Mouse (Mus musculus): ENCODE results near the gene Usp7. TPM values are rescaled to one million over a fixed set of nuclear protein-coding genes. Genes with fewer than 3 reads are reported as not detected.
"Not testable (repeated sequence)": the region's sequence is repeated elsewhere in the genome, so short reads cannot be mapped to it uniquely, and the experiment has no call there.

Gene Usp7
- polyA plus RNA-seq, 1 experiment from 2014 or later = 31.6 TPM

GRCm38 (mm10) chr16:8763028-8763427, 29.1 kb downstream of the Usp7 start:
- Histone ChIP-seq H3K4me1 (no peaks in the 10 kb centered on the region), H3K4me3 (no peak overlapping the region), H3K36me3 (replicated peaks) (no peaks in the 10 kb centered on the region), H3K9me3 (no peaks in the 10 kb centered on the region), H3K27me3 (replicated peaks; ENCODE audit: low read depth, poor library complexity, severe bottlenecking) (no peaks in the 10 kb centered on the region), H3K27ac (replicated peaks) (no peak overlapping the region)
- 63% methylated on average over 6 of the region's 6 CpGs for WGBS
- no peak for DNase-seq (ENCODE audit: low spot score)

GRCm38 (mm10) chr16:8761894-8762293, 30.2 kb downstream of the Usp7 start:
- H3K36me3 ChIP-seq (replicated peaks) = no peaks in the 10 kb centered on the region
- WGBS = 91% methylated on average over 2 of the region's 2 CpGs
- no peak overlapping the region for H3K27ac ChIP-seq (replicated peaks)

DNA sequence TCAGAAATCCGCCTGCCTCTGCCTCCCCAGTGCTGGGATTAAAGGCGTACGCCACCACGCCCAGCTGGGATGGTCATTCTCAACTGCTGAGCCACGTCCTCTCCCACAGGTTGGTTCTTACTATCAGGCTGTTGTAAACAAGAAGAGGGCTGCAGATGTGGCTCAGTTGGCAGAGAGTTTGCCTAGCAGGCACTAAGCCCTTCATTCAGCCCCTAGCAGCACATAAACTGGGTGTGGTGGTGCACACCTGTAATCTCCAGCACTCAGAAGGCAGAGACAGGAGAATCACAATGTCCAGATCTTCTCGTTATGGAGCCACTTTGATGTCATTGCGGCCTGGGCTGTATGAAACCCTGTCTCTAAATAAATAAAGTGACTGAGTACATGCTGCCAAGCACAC, 31.1 kb downstream of the Usp7 start:
- Histone ChIP-seq H3K27ac (replicated peaks) (no peak overlapping the region), H3K9me3 (no peaks in the 10 kb centered on the region), H3K4me1 (no peaks in the 10 kb centered on the region), H3K4me3 (no peak overlapping the region), H3K36me3 (replicated peaks) (no peaks in the 10 kb centered on the region), H3K27me3 (replicated peaks; ENCODE audit: low read depth, poor library complexity, severe bottlenecking) (no peaks in the 10 kb centered on the region)
- 89% methylated on average over 7 of the region's 7 CpGs for WGBS
- DNase-seq (ENCODE audit: low spot score) = no peak

More at GRCm38 (mm10) chr16:8761894-8762293, 30.2 kb downstream of the Usp7 start:
- H3K4me1 ChIP-seq = no peaks in the 10 kb centered on the region
- H3K4me3 ChIP-seq = no peak overlapping the region
- no peaks in the 10 kb centered on the region for H3K27me3 ChIP-seq (replicated peaks; ENCODE audit: low read depth, poor library complexity, severe bottlenecking)
- no peak for DNase-seq (ENCODE audit: low spot score)
- no peaks in the 10 kb centered on the region for H3K9me3 ChIP-seq

- Histone ChIP-seq H3K27me3 (replicated peaks; ENCODE audit: low read depth, poor library complexity, severe bottlenecking) (no peaks in the 10 kb centered on the region), H3K4me1 (no peaks in the 10 kb centered on the region), H3K4me3 (no peak overlapping the region), H3K9me3 (no peaks in the 10 kb centered on the region), H3K36me3 (replicated peaks) (no peaks in the 10 kb centered on the region), H3K27ac (replicated peaks) (no peak overlapping the region)
- DNase-seq (ENCODE audit: low spot score) = no peak
- WGBS = 84% methylated on average over 3 of the region's 3 CpGs
Observed at GRCm38 (mm10) chr16:8758979-8759378, 33.1 kb downstream of the Usp7 start.

GRCm38 (mm10) chr16:8758193-8758592, 33.9 kb downstream of the Usp7 start:
- no peaks in the 10 kb centered on the region for H3K4me1 ChIP-seq
- no peaks in the 10 kb centered on the region for H3K27me3 ChIP-seq (replicated peaks; ENCODE audit: low read depth, poor library complexity, severe bottlenecking)
- H3K36me3 ChIP-seq (replicated peaks) = no peaks in the 10 kb centered on the region
- DNase-seq (ENCODE audit: low spot score) = no peak
- no peak overlapping the region for H3K4me3 ChIP-seq
- no peaks in the 10 kb centered on the region for H3K9me3 ChIP-seq
- WGBS = 81% methylated on average over 2 of the region's 2 CpGs
- no peak overlapping the region for H3K27ac ChIP-seq (replicated peaks)

- DNase-seq (ENCODE audit: low spot score); H3K36me3 ChIP-seq (replicated peaks); H3K4me1 ChIP-seq; H3K4me3 ChIP-seq; H3K9me3 ChIP-seq; H3K27ac ChIP-seq (replicated peaks); H3K27me3 ChIP-seq (replicated peaks; ENCODE audit: low read depth, poor library complexity, severe bottlenecking): not testable (repeated sequence)
- WGBS = 88% methylated on average over 6 of the region's 6 CpGs
Observed at GRCm38 (mm10) chr16:8757586-8757985, 34.5 kb downstream of the Usp7 start.

- Histone ChIP-seq H3K36me3 (replicated peaks) (no peaks in the 10 kb centered on the region), H3K27me3 (replicated peaks; ENCODE audit: low read depth, poor library complexity, severe bottlenecking) (no peaks in the 10 kb centered on the region), H3K27ac (replicated peaks) (no peak overlapping the region), H3K9me3 (no peaks in the 10 kb centered on the region), H3K4me1 (no peaks in the 10 kb centered on the region), H3K4me3 (no peak overlapping the region)
- WGBS = 89% methylated on average over 2 of the region's 2 CpGs
- no peak for DNase-seq (ENCODE audit: low spot score)
Observed at GRCm38 (mm10) chr16:8752334-8752733, 39.8 kb downstream of the Usp7 start.

DNA sequence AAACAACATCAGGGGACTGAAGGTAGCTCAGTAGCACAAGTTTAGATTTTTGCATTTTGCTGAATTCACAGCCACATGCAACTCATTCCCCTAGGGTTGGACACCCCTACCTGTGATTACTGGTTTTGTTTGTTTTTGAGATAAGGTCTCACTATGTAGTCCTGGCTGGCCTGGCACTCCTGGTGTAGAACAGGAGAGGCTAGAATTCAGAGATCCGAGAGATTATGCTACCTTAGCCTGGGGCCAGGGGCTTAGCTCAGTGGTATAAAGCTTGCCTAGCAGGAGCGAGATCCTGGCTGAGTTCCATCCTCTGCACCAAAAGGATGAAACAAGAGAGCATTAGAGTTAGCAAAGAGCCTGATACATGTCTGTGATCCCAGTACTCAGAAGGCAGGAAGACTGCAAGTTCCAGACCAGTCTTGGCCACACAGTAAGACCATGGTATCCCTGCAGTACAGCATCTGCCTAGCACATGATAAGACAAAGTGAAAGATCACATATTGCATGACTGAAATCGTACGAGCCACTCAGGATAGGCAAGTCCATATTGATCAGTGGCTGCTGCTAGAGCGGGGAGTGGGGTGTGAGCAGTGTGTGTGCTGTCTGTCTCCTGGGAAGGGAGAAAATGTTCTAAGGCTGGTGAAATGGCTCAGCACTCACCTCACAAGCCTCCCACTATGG, 40.4 kb downstream of the Usp7 start:
- H3K27ac ChIP-seq (replicated peaks) = no peak overlapping the region
- DNase-seq (ENCODE audit: low spot score) = no peak
- no peaks in the 10 kb centered on the region for H3K9me3 ChIP-seq
- no peaks in the 10 kb centered on the region for H3K4me1 ChIP-seq
- H3K4me3 ChIP-seq = no peak overlapping the region
- H3K27me3 ChIP-seq (replicated peaks; ENCODE audit: low read depth, poor library complexity, severe bottlenecking) = no peaks in the 10 kb centered on the region
- H3K36me3 ChIP-seq (replicated peaks) = no peaks in the 10 kb centered on the region
- WGBS = 72% methylated on average over 5 of the region's 5 CpGs

DNA sequence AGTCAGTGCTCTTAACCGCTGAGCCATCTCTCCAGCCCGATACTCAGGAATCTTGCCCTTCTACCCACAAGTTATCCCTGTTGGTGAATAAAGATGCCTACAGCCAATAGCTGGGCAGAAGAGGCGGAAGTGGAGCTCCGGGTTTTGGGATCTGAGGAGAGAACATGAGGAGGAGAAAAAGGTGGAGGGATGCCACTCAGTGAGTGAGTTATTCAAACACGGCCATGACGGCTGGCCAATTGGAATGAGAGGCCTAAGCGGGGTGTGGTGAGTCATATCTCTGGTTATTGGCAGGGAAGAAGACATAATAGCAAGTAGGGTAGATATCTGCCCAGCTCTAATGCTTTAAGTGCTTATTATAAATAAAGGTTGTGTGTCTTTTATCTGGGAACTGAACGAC, 43.2 kb downstream of the Usp7 start:
- Histone ChIP-seq H3K9me3 (no peaks in the 10 kb centered on the region), H3K4me3 (no peak overlapping the region), H3K27ac (replicated peaks) (no peak overlapping the region), H3K36me3 (replicated peaks) (no peaks in the 10 kb centered on the region), H3K27me3 (replicated peaks; ENCODE audit: low read depth, poor library complexity, severe bottlenecking) (no peaks in the 10 kb centered on the region), H3K4me1 (no peaks in the 10 kb centered on the region)
- WGBS = 93% methylated on average over 8 of the region's 8 CpGs
- DNase-seq (ENCODE audit: low spot score) = no peak

- H3K36me3 ChIP-seq (replicated peaks) = no peaks in the 10 kb centered on the region
- no peaks in the 10 kb centered on the region for H3K4me1 ChIP-seq
- DNase-seq (ENCODE audit: low spot score) = no peak
- WGBS = 81% methylated on average over 6 of the region's 6 CpGs
- no peak overlapping the region for H3K27ac ChIP-seq (replicated peaks)
- no peak overlapping the region for H3K4me3 ChIP-seq
- H3K9me3 ChIP-seq = no peaks in the 10 kb centered on the region
- no peaks in the 10 kb centered on the region for H3K27me3 ChIP-seq (replicated peaks; ENCODE audit: low read depth, poor library complexity, severe bottlenecking)
Observed at GRCm38 (mm10) chr16:8748175-8748846, 43.8 kb downstream of the Usp7 start.

DNA sequence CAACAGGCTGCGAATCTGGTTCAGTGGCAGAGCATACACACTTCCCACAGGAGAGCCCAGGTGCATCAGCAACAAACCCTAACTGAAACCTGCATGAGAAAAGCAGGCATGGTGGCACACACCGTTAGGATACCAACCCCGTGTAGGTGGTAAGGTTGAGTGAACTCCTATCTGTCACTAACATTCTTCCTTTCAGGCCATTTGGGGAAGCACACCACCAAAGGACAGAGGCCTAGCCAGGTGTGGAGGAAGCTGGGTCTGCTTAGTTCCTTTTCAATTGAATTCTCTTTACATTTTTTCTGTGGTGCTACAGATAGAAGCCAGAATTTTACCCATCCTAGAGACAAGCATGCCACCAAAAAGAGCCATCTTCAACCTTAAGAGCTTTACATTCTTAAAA, 44.3 kb downstream of the Usp7 start:
- DNase-seq (ENCODE audit: low spot score) = no peak
- H3K27me3 ChIP-seq (replicated peaks; ENCODE audit: low read depth, poor library complexity, severe bottlenecking) = no peaks in the 10 kb centered on the region
- H3K9me3 ChIP-seq = no peaks in the 10 kb centered on the region
- no peaks in the 10 kb centered on the region for H3K36me3 ChIP-seq (replicated peaks)
- no peaks in the 10 kb centered on the region for H3K4me1 ChIP-seq
- WGBS = 86% methylated on average over 3 of the region's 3 CpGs
- H3K27ac ChIP-seq (replicated peaks) = no peak overlapping the region
- H3K4me3 ChIP-seq = no peak overlapping the region

DNA sequence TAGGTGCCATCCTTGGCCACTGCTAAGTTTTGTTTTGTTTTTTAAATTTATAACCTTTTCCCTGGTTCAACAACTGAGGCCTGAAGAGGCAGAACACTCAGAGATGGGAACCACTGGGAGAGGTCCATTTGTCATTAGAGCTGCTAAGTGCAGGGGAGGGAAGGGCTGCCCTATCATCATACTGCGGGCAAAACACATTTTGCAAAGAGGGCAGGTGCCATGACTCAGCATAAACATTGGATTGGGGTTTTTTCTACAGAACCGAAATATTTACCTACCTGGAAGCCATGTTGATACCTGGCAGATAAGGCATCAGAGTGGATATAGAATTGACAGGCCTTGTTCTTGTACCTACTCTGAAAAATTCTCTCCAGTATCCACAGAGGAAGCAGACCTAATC, 45.6 kb downstream of the Usp7 start:
- Histone ChIP-seq H3K9me3 (no peaks in the 10 kb centered on the region), H3K4me1 (no peaks in the 10 kb centered on the region), H3K36me3 (replicated peaks) (no peaks in the 10 kb centered on the region), H3K27me3 (replicated peaks; ENCODE audit: low read depth, poor library complexity, severe bottlenecking) (no peaks in the 10 kb centered on the region), H3K27ac (replicated peaks) (no peak overlapping the region), H3K4me3 (no peak overlapping the region)
- no peak for DNase-seq (ENCODE audit: low spot score)
- WGBS = 85% methylated on average over 2 of the region's 2 CpGs

- no peak overlapping the region for H3K4me3 ChIP-seq
- WGBS = 87% methylated on average over 2 of the region's 2 CpGs
- no peaks in the 10 kb centered on the region for H3K4me1 ChIP-seq
- H3K27ac ChIP-seq (replicated peaks) = no peak overlapping the region
- H3K9me3 ChIP-seq = no peaks in the 10 kb centered on the region
- DNase-seq (ENCODE audit: low spot score) = no peak
- H3K36me3 ChIP-seq (replicated peaks) = no peaks in the 10 kb centered on the region
- H3K27me3 ChIP-seq (replicated peaks; ENCODE audit: low read depth, poor library complexity, severe bottlenecking) = no peaks in the 10 kb centered on the region
Observed at GRCm38 (mm10) chr16:8745751-8746150, 46.4 kb downstream of the Usp7 start.

All from embryonic facial prominence, embryonic 10.5 days (tissue).